Mouse (Mus musculus) heart, postnatal 0 days (tissue): ENCODE results near the gene Acads.

Experiments
- CTCF ChIP-seq: IDR thresholded peaks from 2 replicates; pipeline ENCODE4 v1.5.1; 2016; ENCODE audit warnings: antibody characterized with exemption, control low read depth, low read depth
- EP300 ChIP-seq: IDR thresholded peaks from 2 replicates; pipeline ENCODE4 v1.6.1; 2016; ENCODE audit warnings: antibody characterized with exemption, low read depth

GRCm38 (mm10) chr5:115068671-115069421, 50.3 kb downstream of the Acads start:
- TF ChIP-seq CTCF (no peak), EP300 (no peak)
